Mouse (Mus musculus) thymus, postnatal 14 days (tissue): ENCODE results near the gene Fbxo10.
"Not testable (repeated sequence)": the region's sequence is repeated elsewhere in the genome, so short reads cannot be mapped to it uniquely, and the experiment has no call there.

ENCODE experiments used
- DNase-seq: peaks from one replicate; pipeline ENCODE4 v3.0.0; 2021

Gene Fbxo10

DNA sequence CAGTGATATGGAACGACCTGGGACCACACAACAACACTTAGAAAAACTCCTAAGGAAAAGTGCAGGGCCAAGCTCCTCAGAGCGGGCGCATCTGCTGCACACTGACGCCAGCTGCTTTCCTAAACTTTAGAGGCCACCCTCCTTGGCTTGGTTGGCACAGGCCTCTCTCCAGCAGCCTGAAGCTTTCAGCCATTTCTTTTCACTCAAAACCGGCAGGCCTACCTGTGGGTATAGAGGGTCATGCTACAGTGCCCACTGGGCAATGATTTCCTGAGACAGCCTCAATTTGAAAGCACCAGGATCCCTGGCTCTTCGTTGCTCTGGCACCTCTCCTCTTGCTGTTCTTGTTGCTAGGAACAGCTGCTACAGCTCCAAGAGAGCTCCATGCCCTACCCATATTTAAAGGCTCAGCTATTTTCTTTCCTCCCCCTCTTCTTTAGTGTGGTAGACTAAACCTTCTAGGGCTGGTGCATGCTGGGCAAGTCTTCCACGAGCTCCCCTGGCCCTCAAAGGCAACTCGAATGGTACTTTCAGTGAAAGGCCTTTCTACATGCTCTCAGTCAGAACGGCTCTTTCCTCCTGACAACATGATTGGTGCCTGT lies 37.0 kb downstream of the Fbxo10 start:
- DNase-seq = no peak

DNA sequence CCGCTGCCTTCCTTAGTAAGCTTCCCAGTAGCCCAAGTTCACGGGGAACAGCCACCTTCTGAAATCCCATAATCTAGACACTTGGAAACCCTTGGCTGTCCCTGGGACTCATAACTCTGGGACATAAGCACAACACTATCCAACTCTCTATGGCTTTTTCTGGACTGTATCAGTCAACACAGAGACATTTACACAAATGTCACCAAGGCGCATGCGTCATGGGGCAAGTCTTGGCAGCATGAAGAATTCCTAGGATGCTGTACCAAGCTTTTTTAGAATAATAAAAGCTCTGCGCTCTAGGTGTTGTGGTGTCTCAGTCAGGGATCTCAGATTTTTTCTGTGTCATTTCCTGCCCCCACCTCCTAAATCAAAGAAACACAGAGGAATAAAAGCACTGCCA lies 37.7 kb downstream of the Fbxo10 start:
- no peak for DNase-seq

GRCm38 (mm10) chr4:45040795-45041194 lies 43.6 kb downstream of the Fbxo10 start:
- DNase-seq = no peak

- DNase-seq = not testable (repeated sequence)
Observed at GRCm38 (mm10) chr4:45039546-45039945, 44.9 kb downstream of the Fbxo10 start.

DNA sequence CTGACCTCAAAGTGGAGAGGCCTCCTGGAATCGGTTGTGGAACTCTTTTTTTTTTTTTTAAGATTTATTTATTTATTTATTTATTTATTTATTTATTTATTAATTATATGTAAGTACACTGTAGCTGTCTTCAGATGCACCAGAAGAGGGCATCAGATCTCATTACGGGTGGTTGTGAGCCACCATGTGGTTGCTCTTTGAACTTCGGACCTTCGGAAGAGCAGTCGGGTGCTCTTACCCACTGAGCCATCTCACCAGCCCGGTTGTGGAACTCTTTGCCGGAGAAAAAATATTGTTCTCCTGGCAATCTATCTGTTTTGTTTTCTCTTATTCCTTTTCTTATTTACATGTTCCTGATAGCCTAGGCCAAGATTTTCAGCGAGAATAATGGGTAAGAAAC lies 45.5 kb downstream of the Fbxo10 start:
- DNase-seq = peak; percentile 18

- DNase-seq = no peak
Observed at GRCm38 (mm10) chr4:45037455-45038410, 46.7 kb downstream of the Fbxo10 start.

- DNase-seq = no peak
Observed at GRCm38 (mm10) chr4:45036571-45036970, 47.8 kb downstream of the Fbxo10 start.

GRCm38 (mm10) chr4:45036048-45036447 lies 48.4 kb downstream of the Fbxo10 start:
- no peak for DNase-seq

DNA sequence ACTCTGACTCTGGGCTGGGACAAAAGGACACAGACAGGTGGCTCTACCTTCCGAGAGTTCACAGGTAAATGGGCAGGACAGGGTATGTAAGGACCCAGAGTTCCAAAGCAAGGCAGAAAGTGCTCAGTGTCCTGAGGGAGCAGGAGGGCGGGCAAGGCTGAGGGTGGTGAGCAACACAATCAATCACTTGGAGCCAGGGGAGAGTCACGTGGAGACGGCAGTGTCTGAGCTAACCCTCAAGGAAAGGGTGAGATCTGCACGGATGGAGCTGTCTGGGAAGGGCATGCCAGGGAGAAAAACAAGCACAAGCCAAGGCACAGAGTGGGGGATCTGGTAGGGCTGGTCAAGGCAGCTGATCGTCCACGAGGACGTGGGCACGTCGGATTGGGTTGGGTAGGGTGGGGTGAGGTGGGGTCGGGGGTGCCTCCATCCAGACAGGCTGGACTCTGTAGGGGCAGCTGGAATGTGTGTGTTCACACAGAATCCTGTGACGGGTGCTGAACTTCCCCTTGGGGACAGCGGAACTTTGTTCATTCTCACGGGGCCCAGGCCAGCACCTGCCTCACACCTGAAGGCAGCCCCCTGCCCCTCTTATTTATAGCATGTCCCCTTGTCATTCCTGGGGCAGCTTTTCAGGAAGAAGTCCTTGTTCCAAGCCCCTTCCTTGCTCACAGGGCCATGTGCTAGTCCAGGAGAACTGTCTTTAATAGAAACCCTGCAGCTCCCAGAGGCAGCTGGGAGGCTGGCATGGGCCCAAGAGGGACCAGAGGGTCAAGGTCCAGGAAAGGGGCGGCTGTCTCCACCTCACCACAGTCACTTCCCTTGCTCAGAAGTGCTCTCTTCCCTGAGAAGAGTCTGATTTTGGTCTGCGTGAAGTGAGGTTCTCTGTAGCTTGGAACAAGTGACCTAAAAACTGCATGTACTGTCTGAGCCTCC lies 49.4 kb downstream of the Fbxo10 start:
- DNase-seq = no peak

DNA sequence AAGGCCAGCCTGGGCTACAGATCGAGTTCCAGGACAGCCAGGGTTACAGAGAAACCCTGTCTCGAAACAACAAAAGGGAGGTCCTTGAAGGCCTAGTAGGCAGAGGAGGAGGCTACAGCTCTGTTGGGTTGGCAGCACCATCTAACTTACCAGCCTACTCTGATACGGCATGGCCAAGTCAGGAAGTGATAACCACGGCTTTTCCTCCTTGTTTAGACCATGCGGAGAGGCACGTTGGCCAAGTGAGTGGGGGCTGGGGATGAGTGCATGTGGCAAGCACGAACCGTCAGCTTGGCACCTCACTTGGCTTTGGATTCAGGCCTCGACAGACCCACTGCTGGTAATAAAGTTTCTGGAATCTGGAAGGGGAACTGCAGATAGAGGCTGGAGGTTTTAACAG lies 51.8 kb downstream of the Fbxo10 start:
- no peak for DNase-seq

DNA sequence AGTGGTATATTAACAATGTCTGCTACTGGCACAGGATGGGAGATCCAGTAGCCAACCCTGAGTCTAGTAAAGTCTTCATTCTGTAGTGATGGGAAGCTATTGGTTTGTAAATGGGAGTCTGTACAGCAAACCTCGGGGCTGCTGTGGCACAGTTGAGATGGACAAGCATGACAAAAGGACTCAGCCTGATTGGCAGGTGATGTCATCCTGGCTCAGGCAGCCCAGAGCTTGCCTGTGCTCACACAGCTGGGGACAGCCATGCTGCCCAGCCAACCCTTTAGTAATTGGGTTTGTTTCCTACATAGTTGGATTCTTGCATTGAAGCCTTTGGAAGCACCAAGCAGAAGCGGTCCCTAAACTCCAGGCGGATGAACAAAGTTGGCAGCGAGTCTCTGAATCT lies 57.9 kb downstream of the Fbxo10 start:
- no peak for DNase-seq

DNA sequence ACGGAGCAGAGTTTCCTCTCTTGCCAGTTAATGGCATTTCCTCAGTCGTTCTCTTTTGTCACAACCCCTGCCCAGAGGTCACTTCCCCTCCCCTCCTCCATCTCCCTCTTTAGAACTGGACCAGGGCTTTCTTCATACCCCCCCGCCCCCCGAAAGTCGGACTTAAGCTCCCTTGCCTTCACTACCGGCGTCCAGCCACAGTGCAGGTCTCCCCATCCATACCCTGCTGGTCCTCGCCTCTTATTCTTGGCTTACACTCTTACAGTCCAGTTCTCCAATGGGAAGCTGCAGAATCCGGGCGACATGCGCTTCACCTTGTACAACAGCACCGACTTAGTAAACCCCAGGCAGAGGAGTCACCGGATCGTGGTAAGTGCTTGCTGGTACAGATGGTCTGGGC lies 65.4 kb downstream of the Fbxo10 start:
- DNase-seq = no peak

DNA sequence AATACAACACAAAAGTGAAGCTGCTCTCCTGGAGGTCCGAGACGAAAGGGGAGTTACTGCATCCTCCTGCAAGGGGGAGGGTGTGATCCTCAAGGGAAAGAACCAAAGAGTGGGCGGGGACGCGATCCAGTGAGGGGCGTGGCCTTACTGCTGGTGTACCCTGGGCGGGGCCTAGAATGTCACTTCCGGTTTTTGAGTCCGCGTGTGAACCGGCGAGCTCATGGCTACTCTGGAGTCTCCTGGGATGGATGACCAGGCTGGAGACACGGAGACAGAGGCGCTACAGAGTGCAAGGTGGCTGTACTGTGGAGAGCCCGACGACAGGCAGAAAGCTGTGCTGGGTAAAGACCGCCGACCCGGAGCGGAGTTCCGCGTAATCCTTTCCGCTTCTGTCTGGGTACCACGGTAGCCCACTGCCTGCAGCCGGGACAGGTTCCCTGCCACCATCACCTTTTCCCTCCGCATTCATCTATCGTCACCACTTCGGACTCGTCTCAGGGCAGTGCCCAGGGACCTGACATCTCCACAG lies 65.9 kb downstream of the Fbxo10 start, which contains the start of gene Polr1e:
Polr1e (plus strand) TSS at position 132 of the 529 bp plus-strand sequence.
- peak; percentile 96 for DNase-seq

DNA sequence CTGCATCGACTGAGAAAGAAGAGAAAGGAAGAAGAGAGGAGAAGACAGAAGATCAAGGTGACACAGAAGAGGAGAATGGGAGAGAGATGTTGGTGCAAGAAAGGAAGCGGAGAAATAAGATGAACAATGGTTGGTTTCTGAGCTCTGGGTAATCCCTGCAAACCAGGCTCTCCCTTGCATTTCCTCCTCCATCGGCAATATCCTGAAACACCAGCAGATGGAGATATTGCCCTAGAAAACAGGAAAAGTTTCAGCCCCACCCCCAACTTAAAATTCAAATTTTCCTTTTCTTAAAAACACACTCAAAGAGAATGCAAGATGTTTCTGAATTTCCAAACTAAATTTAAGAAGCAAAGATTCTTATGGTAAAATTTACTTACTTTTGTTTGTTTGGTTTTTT lies 68.8 kb downstream of the Fbxo10 start:
- peak; percentile 59 for DNase-seq

- no peak for DNase-seq
Observed at GRCm38 (mm10) chr4:45013537-45013936, 70.9 kb downstream of the Fbxo10 start.

DNA sequence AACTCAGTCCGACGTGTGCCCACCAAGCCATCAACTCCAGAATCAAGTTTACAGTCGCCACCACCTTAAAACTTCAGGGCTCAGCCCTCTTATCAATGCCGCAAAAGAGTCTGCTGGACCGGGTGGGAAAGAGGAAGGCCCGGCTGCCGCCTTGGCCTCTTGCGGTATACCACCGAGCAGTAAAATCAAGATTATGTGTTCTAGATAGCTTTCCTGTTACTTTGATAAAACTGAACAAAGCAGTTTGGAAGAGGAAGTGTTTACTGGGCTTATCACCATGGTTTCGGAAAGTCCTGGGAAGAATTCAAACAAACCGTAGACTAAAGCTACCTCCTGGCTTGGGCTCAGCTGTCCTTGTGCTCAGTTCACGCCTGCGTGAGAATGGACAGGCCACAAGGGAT lies 71.4 kb downstream of the Fbxo10 start:
- DNase-seq = no peak

DNA sequence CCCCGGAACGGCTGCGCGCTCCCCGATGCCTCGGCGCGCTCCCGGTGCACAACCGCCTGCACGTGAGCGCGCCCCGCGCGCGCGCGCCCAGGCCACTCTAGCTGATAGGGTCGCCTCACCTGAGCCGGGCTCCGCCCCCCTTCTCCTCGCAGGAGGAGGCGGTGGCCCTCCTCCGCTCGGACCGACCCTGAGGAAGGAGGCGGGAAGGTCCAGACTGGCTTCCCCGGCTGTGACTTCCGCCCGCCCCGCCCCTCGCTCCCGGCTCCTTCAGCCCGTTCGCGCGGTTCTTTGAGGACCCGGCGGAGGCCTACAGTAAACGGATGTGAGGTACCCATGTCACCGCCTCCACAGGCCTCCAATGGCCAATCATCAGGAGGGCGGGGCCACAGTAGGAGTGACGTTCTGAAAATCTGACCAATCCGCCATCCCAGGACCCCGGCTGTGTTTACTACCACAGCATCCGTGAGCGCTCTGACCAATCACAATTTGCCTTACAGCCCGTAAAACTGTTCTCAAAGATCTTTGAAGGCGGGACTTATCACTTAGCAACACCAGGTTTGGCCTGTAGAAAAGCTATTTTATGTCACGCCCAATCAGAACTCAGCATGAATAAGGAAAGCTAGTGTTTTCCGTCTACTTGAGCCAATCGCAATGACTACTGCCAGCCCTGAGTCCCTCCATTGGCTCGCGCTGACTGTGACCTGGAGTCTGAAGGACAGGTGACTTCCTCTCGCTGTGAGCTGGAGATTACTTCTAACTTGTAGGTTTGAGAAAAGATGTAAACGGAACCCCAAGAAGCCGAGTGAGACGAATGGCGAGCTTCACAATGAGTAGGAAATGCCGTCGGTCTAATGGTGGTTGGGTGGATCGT lies 72.1 kb downstream of the Fbxo10 start, which contains the start of gene Zbtb5:
Zbtb5 (minus strand) TSS at position 308 of the 871 bp plus-strand sequence.
- peak; percentile 99 for DNase-seq

DNA sequence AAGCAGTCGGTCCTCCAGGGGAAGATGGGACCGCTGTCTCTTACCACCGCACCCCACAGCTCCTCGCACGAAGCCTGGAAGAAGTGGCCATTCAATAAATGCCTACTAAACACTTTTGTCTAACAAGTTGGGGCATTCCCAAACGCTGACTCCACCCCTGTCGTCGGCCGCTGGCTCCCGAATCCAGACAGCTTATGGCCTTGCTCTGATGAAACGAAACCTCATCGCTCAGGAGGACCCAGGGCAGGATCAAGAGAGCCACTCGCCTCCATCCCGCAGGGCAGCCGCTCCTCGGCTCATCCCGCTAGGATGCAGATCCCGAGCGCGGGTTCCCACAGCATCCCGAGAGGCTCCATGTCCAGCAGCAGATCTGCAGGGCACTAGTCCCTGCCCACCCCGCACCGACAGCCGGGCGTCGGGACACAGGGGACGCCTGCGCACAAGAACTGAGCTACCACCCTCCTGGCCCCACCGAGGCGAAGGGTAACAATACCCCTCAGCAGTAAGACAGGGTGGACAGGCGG lies 72.8 kb downstream of the Fbxo10 start:
- no peak for DNase-seq

GRCm38 (mm10) chr4:45010806-45011415 lies 73.5 kb downstream of the Fbxo10 start:
- no peak for DNase-seq

DNA sequence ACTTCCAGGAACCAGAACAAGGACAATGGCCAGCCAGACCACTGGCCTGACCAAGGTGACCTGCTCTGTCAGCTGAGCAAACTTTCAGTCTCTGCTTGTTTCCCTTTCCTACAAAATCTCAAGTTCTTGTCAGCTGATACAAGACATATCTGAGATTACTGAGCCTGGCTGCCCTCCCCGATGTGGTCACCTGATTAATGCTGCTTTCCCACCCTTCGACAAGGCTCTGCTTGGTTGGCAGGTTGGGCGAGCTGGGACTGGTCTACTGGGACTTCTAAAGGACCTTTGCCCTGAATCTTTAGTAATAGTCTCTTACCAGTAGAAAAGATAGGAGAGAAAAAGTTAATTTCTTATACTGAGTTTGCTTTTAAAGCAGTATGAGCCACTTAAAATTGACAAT lies 79.0 kb downstream of the Fbxo10 start:
- DNase-seq = no peak

- DNase-seq = no peak
Observed at GRCm38 (mm10) chr4:45000001-45000400, 84.4 kb downstream of the Fbxo10 start.
